Mouse (Mus musculus): ENCODE data around the gene Hdac5.

Hdac5 gene

GRCm38 (mm10) chr11:102230006-102230741 lies at the start of gene Hdac5:
TSS of gene Hdac5 (minus strand) at chr11:102230166.
- DNase-seq: peak; percentile 97

- no peak for DNase-seq
These were observed 49.6 kb upstream of the Hdac5 start for GRCm38 (mm10) chr11:102279595-102279994.

- no peak for DNase-seq
These were observed 47.8 kb upstream of the Hdac5 start for GRCm38 (mm10) chr11:102277754-102278153.

GRCm38 (mm10) chr11:102276411-102276915 lies 46.5 kb upstream of the Hdac5 start:
- peak; percentile 49 for DNase-seq

- no peak for DNase-seq
These were observed 38.7 kb upstream of the Hdac5 start, which contains the start of gene Asb16 for GRCm38 (mm10) chr11:102268520-102269244. TSS of gene Asb16 (plus strand) at chr11:102268743.

GRCm38 (mm10) chr11:102267480-102267879 lies 37.5 kb upstream of the Hdac5 start:
- peak; percentile 75 for DNase-seq

- DNase-seq: no peak
These were observed 36.8 kb upstream of the Hdac5 start for GRCm38 (mm10) chr11:102266631-102267355.

GRCm38 (mm10) chr11:102265816-102266215 lies 35.9 kb upstream of the Hdac5 start:
- DNase-seq: no peak

- no peak for DNase-seq
These were observed 33.2 kb upstream of the Hdac5 start for GRCm38 (mm10) chr11:102263211-102263610.

GRCm38 (mm10) chr11:102258521-102258920 lies 28.6 kb upstream of the Hdac5 start:
- DNase-seq: no peak

- no peak for DNase-seq
These were observed 28.1 kb upstream of the Hdac5 start for GRCm38 (mm10) chr11:102258095-102258494.

GRCm38 (mm10) chr11:102257514-102257913 lies 27.5 kb upstream of the Hdac5 start:
- DNase-seq: peak; percentile 67

- no peak for DNase-seq
These were observed 19.6 kb upstream of the Hdac5 start for GRCm38 (mm10) chr11:102249351-102250090.

- DNase-seq: peak; percentile 97
These were observed 18.8 kb upstream of the Hdac5 start, which contains the start of gene BC030867 for GRCm38 (mm10) chr11:102248630-102249230. TSS of gene BC030867 (plus strand) at chr11:102248882.

- DNase-seq: no peak
These were observed 16.9 kb upstream of the Hdac5 start for GRCm38 (mm10) chr11:102246871-102247270.

- DNase-seq: no peak
These were observed 16.3 kb upstream of the Hdac5 start for GRCm38 (mm10) chr11:102246273-102246635.

GRCm38 (mm10) chr11:102245581-102246272 lies 15.8 kb upstream of the Hdac5 start:
- no peak for DNase-seq

- DNase-seq: peak; percentile 53
These were observed 15.0 kb upstream of the Hdac5 start for GRCm38 (mm10) chr11:102244926-102245449.

- DNase-seq: no peak
These were observed 11.9 kb upstream of the Hdac5 start for GRCm38 (mm10) chr11:102241874-102242273.

- DNase-seq: no peak
These were observed 11.3 kb upstream of the Hdac5 start for GRCm38 (mm10) chr11:102241246-102241645.

GRCm38 (mm10) chr11:102240636-102241035 lies 10.7 kb upstream of the Hdac5 start:
- DNase-seq: no peak

Measured in thymus, postnatal 4 days (tissue).